Mouse (Mus musculus) T-helper 2 cell (primary cell): ENCODE data around the gene Magi1.

Experiments used
- in situ Hi-C: fragments of 300-600 bp; cut with MboI, MseI; formaldehyde crosslinking; loops from one replicate; pipeline ENCODE4 v1.15.1; 2025; ENCODE audit warnings: high pct_unique_total_duplicates

Gene Magi1

GRCm38 (mm10) chr6:93844576-93844975 lies 439.1 kb downstream of the Magi1 start:
- in situ Hi-C loops: no loop called here

DNA sequence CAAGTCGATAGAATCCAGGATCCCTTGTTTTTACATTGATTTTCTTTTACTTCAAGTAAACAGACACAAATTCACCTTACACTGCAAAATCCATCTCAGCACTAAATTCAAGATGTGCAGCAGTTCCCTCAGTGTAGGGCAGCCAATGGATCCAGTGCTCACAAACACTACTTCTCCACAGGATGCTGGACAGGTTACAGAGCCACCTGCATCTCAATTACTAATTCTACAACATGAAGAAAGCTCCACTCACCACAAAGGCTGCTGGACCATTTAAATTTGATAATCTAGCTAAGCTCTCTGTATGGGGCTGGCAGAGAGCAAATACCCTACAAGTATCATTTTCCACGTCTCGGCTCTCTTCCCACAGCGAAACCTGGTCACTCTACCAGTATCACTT lies 445.3 kb downstream of the Magi1 start:
- in situ Hi-C loops: loop anchor here (10.0 kb wide), 1 partner anchor 936 kb away; no protein-coding TSS in a partner anchor

GRCm38 (mm10) chr6:93836585-93836984 lies 447.1 kb downstream of the Magi1 start:
- in situ Hi-C loops: loop anchor here (10.0 kb wide), 1 partner anchor 938 kb away; no protein-coding TSS in a partner anchor

DNA sequence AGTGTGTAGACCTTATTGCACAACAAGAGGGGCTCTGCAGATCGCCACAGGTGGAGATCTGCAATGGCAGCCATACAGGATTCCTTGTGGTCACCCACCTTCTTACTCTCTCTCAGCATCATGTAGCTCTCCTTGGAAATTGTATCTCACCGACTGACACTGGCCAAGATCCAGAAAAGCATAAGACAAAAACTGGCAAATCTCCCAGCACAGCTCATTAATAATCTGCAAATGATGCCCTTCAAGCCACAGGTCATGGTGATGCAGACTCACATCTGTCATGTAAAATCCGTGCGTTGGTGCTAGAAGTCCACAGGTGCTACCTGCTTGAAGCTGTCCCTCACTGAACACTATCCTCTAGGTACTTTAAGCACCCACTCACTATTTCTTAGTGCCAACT lies 448.5 kb downstream of the Magi1 start:
- in situ Hi-C loops: loop anchor here (10.0 kb wide), 1 partner anchor 940 kb away; no protein-coding TSS in a partner anchor

- in situ Hi-C loops: no loop called here
Measured at GRCm38 (mm10) chr6:93828262-93828661, 455.5 kb downstream of the Magi1 start.

DNA sequence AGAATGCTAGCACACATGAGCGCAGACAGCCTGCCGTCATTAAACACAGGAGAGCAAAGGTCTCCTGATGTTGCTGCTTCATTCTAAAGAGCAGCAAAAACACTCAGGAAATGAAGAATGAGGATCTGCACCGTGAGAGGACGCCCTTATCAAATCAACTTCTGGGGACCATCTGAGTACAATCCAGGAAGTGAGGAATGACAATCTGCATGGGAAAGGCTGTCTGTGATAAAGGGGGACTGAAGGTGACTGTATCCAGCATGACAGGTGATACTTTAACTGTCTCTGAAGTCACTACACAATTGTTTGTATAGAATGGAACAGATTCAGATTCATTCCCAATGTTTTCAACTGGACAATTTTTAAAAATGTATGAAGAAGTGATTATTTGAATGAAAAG lies 456.8 kb downstream of the Magi1 start:
- in situ Hi-C loops: no loop called here

- in situ Hi-C loops: no loop called here
Measured at GRCm38 (mm10) chr6:93822221-93822897, 461.4 kb downstream of the Magi1 start.

DNA sequence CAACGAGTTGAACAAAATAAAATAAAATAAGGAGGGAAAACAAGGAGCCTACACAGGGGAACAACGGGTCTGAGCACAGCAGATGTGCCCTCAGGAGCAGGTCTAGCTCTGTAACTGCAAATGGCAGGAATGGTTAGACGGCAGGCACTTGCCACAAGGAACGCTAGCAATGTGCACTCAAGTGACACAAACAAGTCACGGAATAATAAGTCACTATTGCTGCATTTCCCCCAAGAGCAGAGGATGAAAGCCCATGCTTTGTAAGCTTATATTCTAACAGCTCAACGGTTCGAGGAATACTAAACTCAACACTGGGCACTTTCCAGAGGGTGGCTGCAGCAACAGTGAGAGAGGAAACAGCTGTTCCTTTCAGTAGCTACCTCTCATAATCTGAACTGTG lies 462.2 kb downstream of the Magi1 start:
- in situ Hi-C loops: no loop called here

DNA sequence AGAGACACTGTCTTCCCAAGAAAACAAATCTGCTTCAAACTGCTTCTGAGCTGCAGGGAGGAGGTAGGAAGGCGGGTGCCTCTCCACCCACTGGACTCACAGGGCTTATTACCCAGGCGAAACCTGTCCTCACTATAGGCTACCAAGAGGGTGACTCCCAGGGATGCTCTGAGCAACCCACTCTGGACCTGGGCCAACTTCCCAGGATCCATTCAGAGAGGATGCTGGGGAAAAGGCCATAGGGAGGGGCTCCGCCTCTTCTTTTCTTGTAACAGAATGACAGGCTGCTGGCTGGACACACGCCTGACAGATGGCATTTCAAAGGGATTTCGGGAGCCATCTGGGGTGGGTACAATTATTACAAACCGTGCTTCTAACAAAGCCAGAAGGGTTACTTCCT lies 463.8 kb downstream of the Magi1 start:
- in situ Hi-C loops: no loop called here

- in situ Hi-C loops: no loop called here
Measured at GRCm38 (mm10) chr6:93819282-93819681, 464.4 kb downstream of the Magi1 start.

GRCm38 (mm10) chr6:93818494-93818893 lies 465.2 kb downstream of the Magi1 start:
- in situ Hi-C loops: no loop called here

DNA sequence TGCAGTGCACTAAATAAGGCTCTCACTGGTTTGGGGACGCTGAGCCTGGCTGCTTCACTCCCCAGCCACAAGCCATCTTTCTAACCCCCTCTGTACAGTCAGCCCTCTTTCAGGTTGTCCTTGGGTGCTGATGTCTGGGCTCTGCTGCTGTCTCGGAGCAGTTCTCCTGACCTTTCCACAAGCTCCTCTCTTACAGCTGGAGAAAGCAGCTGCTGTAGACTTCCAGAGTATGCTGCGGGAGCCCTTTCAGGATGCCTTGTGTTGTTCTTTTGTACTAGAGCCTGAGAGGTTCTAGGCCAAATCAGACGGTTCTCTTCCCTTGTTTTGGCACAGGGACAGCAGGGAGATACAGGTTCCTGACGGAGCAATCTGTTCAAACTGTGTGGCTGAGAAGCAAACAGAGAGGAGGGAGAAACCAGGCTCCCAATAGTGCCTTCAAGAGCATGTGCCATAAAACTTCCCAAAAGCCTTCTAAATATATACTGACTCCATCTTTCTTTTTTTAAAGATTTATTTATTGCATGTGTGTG lies 478.2 kb downstream of the Magi1 start:
- in situ Hi-C loops: no loop called here

DNA sequence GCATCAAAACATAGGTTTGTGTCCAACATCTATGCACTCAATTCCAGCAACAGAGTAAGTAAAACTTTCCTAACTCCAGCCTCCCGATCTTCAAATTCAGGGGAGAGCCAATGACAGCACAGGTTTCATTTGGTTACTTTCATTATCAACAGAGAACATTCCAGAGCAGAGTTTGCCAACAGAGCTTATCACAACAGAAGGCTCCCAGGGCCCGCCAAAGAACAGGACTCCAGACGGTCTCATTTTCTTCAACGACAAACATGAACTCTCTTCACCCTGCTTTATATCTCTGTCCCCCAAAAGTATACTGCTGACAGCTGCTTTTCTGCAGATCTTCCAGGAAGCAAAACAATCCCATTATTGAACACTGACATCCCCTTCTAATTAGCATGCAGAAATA lies 481.3 kb downstream of the Magi1 start:
- in situ Hi-C loops: no loop called here

DNA sequence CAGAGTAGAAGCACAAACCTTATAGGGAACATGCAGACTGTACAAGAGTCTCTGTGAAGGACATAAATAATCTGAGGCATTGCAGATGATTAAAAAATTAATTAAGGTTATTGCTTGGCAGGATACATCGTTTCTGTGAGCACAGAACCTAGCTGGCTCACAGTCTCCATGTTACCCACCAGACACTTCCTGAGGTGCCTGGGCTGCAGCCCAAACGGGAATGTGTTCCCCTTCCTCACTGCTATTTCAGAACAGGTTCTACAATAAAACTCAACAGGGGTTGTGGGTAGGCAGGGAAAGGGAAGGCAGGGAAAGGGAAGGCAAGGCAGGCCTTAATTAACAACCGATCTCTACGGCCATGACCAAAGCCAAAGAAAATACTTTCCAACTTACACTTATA lies 483.3 kb downstream of the Magi1 start:
- in situ Hi-C loops: no loop called here

DNA sequence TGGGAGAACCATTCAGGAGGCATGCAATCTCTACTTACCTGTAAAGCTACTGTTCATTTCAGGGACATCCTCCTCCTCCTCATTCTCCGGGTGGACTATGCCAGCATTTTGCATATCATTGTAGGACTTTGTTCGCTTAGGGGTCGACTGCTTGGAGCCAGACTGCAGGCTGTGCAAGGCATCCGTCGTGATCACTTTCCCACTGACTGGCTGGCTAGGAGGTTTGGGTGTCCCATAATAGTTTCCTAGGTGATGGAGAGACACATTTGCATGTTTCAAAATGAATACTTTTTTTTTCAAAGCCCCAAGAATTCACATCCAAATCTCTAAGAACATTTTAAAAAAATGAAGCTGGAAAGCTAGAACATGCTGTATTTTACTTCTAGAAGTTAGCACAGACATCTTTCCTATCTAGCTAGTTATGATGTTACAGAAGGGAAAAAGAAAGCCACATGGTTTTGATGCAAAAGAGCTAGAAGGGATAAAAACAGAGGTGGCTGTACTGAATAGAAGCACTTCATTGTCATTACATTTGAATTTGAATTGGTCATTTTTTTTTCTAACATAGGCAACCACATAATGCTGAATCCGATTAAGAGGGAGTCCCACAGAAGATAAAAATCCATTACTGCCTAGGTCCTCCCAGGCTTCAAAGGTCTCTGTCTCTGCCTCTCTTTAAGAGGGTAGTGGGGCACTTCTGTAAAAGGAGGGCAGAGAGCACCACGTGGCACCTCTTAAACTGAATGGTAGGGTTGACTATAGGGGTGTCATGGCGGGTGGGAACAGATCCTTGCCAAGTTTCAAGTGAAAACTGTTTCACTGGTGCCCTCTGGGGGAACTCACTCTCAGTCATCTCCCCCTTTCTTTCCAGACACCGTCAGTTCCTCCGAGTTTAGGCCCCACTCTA lies 491.2 kb downstream of the Magi1 start:
- in situ Hi-C loops: no loop called here

DNA sequence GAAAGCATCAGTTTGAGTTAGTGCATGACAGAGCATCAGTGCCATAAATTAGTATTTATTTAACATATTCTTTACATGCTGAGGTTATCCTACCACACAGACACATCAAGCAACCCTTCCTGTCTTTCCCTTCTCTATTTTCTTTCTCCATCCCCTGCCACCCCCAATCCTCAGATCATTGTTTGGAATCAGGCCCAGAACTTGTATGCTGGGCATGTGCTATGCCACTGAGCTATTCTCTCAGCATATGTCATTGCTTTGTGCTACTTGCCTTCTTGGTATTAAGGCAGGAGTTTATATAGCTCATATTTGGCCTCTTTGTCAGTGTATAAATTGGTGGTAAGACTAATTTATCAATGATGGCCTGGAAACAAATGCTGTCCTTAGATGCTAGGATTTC lies 494.0 kb downstream of the Magi1 start:
- in situ Hi-C loops: no loop called here

GRCm38 (mm10) chr6:93787042-93787441 lies 496.7 kb downstream of the Magi1 start:
- in situ Hi-C loops: no loop called here

DNA sequence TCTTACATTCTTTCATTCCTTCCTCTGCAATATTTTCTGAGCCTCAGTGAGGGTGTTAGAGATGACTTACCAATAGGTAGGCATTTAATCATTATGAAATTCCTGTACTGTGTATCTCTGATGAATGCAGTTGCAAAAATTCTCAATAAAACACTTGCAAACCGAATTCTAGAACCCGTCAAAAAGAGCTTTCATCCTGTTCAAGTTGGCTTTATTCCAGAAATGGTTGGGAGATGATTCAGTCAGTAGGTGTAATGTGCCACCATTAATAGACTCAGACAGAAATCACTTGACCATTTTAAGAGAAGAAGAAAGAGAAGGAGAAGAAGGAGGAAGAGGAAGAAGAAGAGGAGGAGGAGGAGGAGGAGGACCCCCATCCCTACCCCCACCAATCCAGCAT lies 497.5 kb downstream of the Magi1 start:
- in situ Hi-C loops: no loop called here

GRCm38 (mm10) chr6:93771081-93771480 lies 512.6 kb downstream of the Magi1 start:
- in situ Hi-C loops: no loop called here

DNA sequence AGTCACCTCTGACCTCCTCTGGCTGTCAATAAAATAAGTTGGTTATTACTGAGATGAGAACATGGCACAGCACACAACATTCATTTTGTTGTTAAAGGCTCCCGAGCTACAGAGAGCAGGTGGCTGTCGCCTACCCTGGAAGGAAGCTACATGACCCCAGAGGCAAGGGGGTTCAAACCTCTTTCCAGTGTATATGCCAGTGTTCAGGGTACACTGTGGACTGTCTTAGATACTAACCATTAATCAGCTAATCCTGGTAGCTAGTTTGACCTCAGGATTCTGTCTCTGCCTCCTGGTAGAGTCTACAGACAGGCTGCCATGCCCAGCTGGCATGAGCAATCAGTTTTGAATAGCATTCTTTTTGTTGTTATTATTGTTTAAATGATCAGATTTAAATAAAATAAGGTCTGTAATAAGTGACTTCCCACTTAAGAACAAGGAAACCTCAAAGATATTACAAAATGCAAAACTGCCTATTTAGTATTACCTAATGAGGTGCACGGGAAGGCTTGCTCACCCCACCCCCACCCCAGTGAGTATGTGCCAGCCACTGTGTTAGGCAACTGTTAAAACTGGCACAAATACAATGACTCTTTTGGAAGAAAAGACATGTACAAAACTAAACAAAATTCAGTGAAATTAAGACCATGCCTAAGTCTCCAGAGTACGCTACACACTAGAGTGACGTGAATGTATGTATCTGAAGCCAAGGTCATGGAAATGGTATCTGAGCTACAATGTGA lies 513.3 kb downstream of the Magi1 start:
- in situ Hi-C loops: no loop called here

GRCm38 (mm10) chr6:93758114-93758513 lies 525.6 kb downstream of the Magi1 start:
- in situ Hi-C loops: no loop called here
